Mouse (Mus musculus) liver, adult 2 months (tissue): Measurements from ENCODE around the gene Zfp326.

ENCODE experiments used
- CTCF ChIP-seq: fragments of 200-500 bp; IDR thresholded peaks from 2 replicates; pipeline ENCODE4 v1.5.1; 2011; ENCODE audit warnings: low read depth, low read length, control low read depth
- POLR2A ChIP-seq: fragments of 200-500 bp; IDR thresholded peaks from 2 replicates; pipeline ENCODE4 v1.6.1; 2011; ENCODE audit warnings: low read length, control low read depth; ENCODE audit not compliant: insufficient read depth; ENCODE audit errors: extremely low read depth

DNA sequence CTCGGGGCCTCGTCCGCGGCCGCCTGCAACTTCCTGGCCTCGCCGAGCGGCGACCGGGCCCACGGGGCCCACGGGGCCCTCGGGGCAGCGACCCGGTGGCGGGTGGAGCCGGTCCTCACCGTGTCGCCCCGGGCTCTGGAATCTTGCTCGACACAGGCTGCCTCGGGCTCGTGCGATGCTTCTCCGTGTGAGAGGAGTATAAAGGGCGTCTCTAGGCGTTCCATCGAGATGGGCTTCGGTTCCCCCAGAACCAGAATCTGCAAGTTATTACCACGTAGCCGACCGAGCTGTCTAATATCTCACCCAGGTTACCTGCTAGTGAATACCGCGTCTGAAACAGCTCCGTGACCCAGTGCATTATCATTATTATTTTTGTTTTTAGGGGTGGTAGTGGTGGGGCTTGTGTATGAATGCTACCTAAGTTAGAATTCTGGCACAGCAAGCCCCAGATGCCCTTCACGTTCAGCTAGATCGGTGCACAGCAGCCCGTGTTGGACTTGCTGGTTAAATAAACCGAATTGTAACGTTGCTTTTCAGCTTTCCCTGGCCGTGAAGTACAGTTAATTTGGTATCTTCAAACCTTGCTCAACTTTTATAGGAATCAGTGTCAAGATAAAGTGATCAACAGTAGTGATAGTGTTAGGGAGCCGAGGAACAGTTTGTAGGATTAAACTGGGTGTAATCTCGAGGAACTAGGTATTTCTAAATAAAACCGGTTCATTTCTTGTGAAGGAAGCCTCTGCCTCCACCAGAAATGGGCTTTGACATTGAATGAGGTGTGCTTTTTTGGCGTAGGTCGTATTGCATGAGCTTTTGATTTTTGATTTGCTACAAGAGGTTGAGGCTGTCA lies 785 bp downstream of the Zfp326 start:
- TF ChIP-seq POLR2A = no peak
- TF ChIP-seq CTCF = no peak
